Mouse (Mus musculus) liver, adult (tissue): ENCODE results near the gene Ncbp1.

Experiments
- GATA4 ChIP-seq: IDR thresholded peaks from 2 replicates; pipeline ENCODE4 v1.6.1; 2014; ENCODE audit warnings: mild to moderate bottlenecking, low read length; ENCODE audit not compliant: insufficient replicate concordance

Ncbp1 gene

GRCm38 (mm10) chr4:46138287-46139222 is at the start of gene Ncbp1, which contains the start of gene Tstd2:
Gene Ncbp1 (plus strand): TSS chr4:46138613.
Gene Tstd2 (minus strand): TSS chr4:46138694.
- no peak; the same call in 1 of the 2 replicates for TF ChIP-seq GATA4

DNA sequence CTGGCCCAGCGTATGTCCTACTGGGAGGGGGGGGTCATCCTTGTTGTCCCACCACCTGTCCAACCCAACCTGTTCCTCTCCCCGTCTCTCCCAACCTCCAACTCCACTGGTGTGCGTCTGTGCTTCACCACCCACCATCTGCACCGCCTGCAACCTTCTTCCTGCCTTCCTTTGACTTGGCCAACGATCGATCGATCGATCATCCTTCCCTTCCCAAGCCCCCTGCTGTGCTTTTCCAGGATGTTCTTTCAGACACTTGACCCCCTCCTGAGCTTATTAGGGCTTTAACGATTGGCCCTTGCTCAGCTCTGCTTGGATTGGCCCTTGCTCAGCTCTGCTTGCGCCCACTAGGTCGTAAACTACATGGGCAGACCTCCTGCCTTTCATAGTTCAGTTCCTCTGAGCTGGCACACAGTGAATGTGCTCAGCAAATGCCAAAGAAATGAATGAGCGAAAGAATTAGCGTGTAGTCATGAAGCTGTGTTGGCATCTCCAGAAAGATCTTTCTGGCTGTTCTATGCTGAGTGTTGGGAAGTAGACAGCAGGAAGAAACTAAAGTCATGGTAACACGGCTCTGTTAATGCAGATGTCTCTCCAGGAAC is 48.8 kb upstream of the Ncbp1 start:
- no peak for TF ChIP-seq GATA4

DNA sequence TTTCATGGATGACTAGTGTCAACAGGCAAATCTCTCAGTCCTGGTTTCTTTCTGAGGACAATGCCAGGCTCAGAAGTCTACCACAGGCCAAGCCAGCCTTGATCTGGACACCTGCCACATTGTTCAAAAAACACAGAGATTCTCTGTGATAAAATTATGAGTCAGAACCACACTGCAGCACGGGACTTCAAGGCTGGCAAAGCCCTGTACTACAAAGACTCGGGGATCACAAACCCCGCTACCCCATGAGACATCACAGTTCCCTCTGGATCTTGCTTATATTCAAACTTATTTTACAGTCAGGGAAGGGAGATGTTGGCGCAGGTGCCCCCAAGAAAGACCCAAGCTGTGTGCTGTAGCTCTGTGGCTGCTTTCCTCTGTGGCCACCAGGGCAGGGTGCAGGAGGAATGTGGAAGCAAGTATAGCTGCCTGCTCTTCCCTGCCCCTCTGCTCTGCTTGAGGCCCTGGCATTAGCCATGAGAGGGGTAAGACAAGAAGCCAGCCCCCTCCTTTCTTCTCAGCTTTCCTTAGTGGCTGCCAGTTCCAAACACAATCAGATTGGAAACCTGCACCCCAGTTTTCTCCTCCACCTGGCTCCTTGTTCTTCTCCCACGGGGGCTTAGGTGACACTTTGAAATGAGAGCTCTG is 45.9 kb upstream of the Ncbp1 start:
- no peak for TF ChIP-seq GATA4

GRCm38 (mm10) chr4:46094916-46095825 is 43.2 kb upstream of the Ncbp1 start:
- TF ChIP-seq GATA4: no peak

GRCm38 (mm10) chr4:46095826-46096159 is 42.6 kb upstream of the Ncbp1 start:
- no peak for TF ChIP-seq GATA4

GRCm38 (mm10) chr4:46096546-46096945 is 41.9 kb upstream of the Ncbp1 start:
- no peak for TF ChIP-seq GATA4

- TF ChIP-seq GATA4: no peak
These were observed 40.8 kb upstream of the Ncbp1 start for GRCm38 (mm10) chr4:46097591-46097990.

- no peak for TF ChIP-seq GATA4
These were observed 39.3 kb upstream of the Ncbp1 start for GRCm38 (mm10) chr4:46099132-46099531.

GRCm38 (mm10) chr4:46100539-46100938 is 37.9 kb upstream of the Ncbp1 start:
- TF ChIP-seq GATA4: no peak

DNA sequence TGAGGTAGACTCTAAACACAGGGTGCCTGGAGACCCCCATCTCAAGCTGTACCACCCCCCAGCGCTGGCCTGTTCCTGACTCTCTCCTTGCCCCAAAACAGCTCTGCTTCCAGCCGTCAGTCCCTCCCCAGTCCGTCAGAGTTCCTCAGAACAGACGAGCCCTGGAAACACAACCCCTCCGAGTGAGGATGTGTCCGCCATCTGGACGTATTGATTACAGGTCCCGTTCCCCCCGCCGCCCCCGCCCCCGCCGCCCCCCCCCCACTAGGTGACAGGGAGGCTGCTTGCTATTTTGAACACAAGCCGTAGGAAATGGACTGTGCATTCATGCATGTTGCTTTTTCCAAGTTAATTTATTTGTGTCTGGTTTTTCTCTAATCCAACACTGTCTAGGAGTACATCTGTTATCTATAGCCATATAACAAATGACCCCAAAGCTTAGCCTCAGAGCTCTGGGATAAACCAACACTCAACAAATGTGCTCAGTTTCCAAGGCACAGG is 37.2 kb upstream of the Ncbp1 start:
- no peak for TF ChIP-seq GATA4

GRCm38 (mm10) chr4:46102078-46102769 is 36.2 kb upstream of the Ncbp1 start:
- no peak for TF ChIP-seq GATA4

DNA sequence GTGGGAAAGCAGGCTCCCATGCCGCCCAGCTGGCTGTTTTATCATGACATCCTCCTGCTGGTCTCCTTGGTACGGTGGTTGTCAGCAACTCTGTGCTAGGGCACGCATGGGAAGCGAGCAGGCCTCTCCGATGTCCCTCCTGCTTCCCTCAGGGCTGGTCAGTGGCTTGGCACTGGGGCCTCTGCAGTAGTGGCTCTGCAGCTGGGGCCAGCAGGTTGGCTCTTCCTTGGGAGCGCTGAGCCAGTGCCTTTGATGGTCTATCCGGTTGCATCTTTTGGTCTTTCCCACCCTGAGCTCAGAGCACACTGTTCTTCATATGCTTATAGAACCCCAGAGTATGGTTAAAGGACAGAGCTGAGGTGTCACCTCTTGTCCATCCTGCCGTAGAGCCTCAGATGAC is 28.3 kb upstream of the Ncbp1 start:
- TF ChIP-seq GATA4: no peak

- TF ChIP-seq GATA4: no peak
These were observed 27.1 kb upstream of the Ncbp1 start for GRCm38 (mm10) chr4:46111361-46111760.

DNA sequence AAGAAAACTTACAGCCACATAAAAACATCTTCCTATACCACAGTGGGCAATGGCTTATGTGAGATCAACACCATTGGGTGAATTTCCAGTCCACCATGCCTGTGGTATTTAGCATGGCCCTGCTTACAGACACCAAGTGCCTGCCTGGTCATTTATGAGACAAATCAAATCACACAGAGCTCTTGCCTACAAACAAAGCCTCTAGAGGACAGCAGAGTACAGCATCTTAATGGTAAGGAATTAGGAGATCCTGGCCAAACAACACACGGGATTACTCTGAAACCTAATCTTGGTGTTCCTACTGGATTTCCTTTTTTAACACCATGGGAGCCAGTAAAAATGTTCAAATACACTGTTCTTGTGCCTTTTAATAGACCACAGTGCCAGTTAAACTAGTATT is 23.1 kb upstream of the Ncbp1 start:
- no peak for TF ChIP-seq GATA4
